Mouse (Mus musculus): ENCODE measurements around the gene Adsl. TPM values are rescaled to one million over a fixed set of nuclear protein-coding genes. Genes with fewer than 3 reads are reported as not detected.

Adsl gene
- polyA plus RNA-seq, 1 experiment from 2014 or later = 215 TPM

DNA sequence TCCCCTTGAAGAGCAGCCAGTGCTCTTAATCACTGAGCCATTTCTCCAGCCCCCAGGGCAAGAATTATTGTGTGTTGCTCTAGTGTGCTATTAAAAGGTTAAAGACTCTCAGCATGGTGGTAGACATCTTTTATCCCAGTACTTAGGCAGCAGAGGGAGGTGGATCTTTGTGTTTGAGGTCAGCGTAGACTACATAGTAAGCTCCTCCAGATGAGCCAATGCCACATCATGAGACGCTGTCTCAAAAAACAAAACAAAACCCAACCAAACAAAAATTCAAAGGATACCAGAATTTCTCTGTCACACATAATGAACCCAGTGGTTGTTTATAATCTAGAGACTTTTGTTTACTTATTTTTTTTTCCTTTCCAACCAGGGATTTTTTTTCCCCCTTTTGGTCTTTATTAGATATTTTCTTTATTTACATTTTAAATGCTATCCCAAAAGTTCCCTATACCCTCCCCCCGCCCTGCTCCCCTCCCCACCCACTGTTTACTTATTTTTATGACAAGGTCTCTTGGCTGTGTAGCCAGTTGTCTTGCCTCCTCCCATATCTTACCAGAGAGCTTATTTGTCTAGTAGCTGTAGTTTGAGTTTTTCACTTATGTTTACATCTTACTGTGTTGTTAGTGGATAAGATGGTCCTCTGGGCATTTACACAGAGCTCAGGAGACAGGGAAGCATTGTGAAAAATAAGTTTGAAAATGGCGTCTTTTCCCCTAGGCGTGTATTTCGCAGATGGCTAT, 48.0 kb downstream of the Adsl start:
- peaks cover 11% of the 10 kb centered on the region for H3K4me1 ChIP-seq
- no peaks in the 10 kb centered on the region for H3K36me3 ChIP-seq (replicated peaks)
- H3K27me3 ChIP-seq (replicated peaks; ENCODE audit: low read depth, poor library complexity, severe bottlenecking) = no peaks in the 10 kb centered on the region
- WGBS = 84% methylated on average over 6 of the region's 6 CpGs
- no peak overlapping the region for H3K27ac ChIP-seq (replicated peaks)
- no peak overlapping the region for H3K4me3 ChIP-seq
- no peaks in the 10 kb centered on the region for H3K9me3 ChIP-seq
- no peak for DNase-seq (ENCODE audit: low spot score)

DNA sequence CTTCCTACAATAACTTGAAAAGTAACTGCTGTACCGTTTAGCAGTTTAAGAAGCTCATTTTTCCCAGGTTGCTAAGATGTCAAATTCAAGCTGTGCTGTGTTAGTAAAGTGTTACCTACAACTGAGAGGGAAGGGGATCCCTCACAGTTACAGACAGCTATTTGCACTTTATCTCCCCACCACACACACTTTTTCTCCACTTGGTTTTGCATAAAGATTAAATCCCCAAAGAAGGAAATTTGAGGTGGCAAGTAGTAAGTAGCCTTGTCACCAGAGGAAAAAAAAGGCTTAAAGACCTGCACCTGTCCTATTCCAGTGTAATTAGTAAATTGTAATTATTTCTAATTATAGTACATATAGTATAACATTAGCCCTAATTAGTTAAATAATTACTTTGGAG, 48.8 kb downstream of the Adsl start:
- DNase-seq (ENCODE audit: low spot score) = no peak
- H3K36me3 ChIP-seq (replicated peaks) = no peaks in the 10 kb centered on the region
- WGBS = 75% methylated on average over 1 of the region's 1 CpGs
- H3K4me3 ChIP-seq = no peak overlapping the region
- no peaks in the 10 kb centered on the region for H3K9me3 ChIP-seq
- no peak overlapping the region for H3K27ac ChIP-seq (replicated peaks)
- H3K27me3 ChIP-seq (replicated peaks; ENCODE audit: low read depth, poor library complexity, severe bottlenecking) = no peaks in the 10 kb centered on the region
- peaks cover 11% of the 10 kb centered on the region for H3K4me1 ChIP-seq

DNA sequence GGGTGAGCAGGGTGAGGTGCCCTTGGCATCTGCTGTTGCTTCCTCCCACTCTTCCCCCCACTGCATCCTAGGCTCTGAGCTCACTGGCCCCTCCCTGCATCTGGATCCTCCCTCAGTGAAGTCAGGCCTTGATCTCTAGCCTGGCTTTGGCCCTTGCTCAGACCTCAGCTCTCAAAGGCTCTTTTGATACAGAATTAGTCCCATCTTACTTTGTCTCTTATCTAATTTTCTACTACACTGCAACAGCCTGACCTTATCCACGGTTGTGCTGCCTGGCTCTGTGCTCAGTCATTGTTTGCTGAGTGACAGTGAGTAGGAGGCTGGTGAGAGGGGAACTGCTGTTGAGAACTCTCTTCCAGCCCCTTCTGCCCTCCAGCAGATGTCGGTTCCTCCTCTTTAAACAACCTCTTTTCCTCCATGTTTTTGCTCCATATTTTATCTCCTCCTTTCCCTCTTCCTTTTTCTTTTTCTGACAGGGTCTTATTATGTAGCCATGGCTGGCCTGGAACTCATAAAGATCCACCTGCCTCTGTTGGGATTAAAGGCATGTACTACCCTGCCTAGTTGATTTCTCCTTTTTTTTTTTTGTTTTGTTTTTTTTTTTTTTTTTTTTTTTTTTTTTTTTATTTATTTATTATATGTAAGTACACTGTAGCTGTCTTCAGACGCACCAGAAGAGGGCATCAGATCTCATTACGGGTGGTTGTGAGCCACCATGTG, 52.3 kb downstream of the Adsl start:
- H3K9me3 ChIP-seq = no peaks in the 10 kb centered on the region
- no peaks in the 10 kb centered on the region for H3K27me3 ChIP-seq (replicated peaks; ENCODE audit: low read depth, poor library complexity, severe bottlenecking)
- H3K36me3 ChIP-seq (replicated peaks) = peaks cover 17% of the 10 kb centered on the region
- H3K4me3 ChIP-seq = no peak overlapping the region
- WGBS = 36% methylated on average over 3 of the region's 4 CpGs
- H3K4me1 ChIP-seq = peaks cover 11% of the 10 kb centered on the region
- peak overlapping the region; percentile 51 for H3K27ac ChIP-seq (replicated peaks)
- no peak for DNase-seq (ENCODE audit: low spot score)

DNA sequence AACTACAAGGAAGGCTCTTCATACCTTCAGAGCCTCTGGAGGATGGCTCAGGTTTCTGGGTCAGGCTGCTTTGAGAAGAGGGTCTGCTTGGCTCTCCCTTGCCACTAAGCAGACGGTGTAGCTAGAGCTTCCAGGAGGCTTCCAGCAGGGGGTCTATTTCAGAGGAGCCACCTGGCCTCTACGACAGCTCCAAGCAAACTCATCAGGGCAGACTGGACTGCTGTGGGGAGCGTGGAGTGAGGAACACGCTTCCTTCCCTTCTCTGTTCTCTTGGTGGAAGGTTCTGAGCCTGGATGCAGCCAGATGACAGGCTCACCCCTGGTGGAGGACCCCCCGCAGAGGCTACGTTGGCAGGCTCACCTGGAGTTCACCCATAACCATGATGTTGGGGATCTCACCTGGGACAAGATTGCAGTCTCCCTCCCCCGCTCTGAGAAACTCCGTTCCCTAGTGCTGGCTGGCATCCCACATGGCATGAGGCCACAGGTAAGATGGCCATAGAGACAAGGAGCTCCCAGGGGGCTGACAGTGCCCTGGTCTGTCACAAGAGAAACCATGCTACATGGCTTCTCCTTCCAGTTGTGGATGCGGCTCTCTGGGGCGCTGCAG, 57.9 kb downstream of the Adsl start:
- no peak overlapping the region for H3K4me3 ChIP-seq
- 0 out of 2 replicates have a peak, but pooled peaks cover 8% of the 10 kb centered on the region for H3K4me1 ChIP-seq
- WGBS = 85% methylated on average over 10 of the region's 10 CpGs
- H3K9me3 ChIP-seq = no peaks in the 10 kb centered on the region
- peaks cover 64% of the 10 kb centered on the region for H3K36me3 ChIP-seq (replicated peaks)
- no peak for DNase-seq (ENCODE audit: low spot score)
- 0 out of 2 replicates have a peak overlapping the region, but pooled peaks have one; percentile 10 for H3K27ac ChIP-seq (replicated peaks)
- H3K27me3 ChIP-seq (replicated peaks; ENCODE audit: low read depth, poor library complexity, severe bottlenecking) = no peaks in the 10 kb centered on the region

DNA sequence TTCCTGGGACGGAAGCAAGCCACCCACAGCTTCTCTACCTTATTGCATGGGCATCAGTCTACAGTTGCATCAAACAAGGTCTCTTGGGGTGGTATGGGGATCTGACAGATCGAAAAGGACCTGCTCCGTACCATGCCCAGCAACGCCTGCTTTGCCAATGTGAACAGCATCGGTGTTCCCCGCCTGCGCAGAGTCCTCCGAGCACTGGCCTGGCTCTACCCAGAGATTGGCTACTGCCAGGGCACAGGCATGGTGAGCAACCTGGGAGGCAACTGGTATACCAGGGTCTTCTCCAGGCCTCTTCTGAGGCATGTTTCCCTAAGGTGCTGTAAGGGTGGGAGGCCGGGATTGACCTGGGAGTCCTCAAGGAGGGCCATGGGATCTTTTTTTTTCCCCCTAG, 59.0 kb downstream of the Adsl start:
- no peak overlapping the region for H3K4me3 ChIP-seq
- DNase-seq (ENCODE audit: low spot score) = no peak
- no peak overlapping the region for H3K27ac ChIP-seq (replicated peaks)
- H3K9me3 ChIP-seq = no peaks in the 10 kb centered on the region
- no peaks in the 10 kb centered on the region for H3K27me3 ChIP-seq (replicated peaks; ENCODE audit: low read depth, poor library complexity, severe bottlenecking)
- H3K36me3 ChIP-seq (replicated peaks) = peaks cover 75% of the 10 kb centered on the region
- 0 out of 2 replicates have a peak, but pooled peaks cover 8% of the 10 kb centered on the region for H3K4me1 ChIP-seq
- WGBS = 95% methylated on average over 9 of the region's 9 CpGs

DNA sequence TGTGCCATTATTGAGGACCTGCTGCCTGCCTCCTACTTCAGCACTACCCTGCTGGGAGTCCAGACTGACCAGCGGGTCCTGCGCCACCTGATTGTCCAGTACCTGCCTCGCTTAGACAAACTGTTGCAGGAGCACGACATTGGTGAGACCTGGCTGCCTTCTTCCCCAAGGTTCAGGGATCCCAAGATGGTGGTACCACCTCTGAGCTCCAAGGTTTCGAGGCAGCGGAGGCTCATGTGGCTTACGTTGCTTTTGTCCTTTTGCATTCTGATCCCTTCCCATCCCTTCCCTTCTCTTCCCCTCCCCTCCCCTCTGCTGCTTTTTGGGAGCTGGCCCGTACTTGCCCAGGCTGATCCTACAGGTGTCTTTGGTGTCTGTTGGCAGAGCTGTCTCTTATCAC, 59.6 kb downstream of the Adsl start:
- Histone ChIP-seq H3K27me3 (replicated peaks; ENCODE audit: low read depth, poor library complexity, severe bottlenecking) (no peaks in the 10 kb centered on the region), H3K4me3 (no peak overlapping the region), H3K36me3 (replicated peaks) (peaks cover 76% of the 10 kb centered on the region), H3K27ac (replicated peaks) (no peak overlapping the region), H3K4me1 (0 out of 2 replicates have a peak, but pooled peaks cover 8% of the 10 kb centered on the region), H3K9me3 (no peaks in the 10 kb centered on the region)
- 89% methylated on average over 8 of the region's 8 CpGs for WGBS
- DNase-seq (ENCODE audit: low spot score) = no peak

DNA sequence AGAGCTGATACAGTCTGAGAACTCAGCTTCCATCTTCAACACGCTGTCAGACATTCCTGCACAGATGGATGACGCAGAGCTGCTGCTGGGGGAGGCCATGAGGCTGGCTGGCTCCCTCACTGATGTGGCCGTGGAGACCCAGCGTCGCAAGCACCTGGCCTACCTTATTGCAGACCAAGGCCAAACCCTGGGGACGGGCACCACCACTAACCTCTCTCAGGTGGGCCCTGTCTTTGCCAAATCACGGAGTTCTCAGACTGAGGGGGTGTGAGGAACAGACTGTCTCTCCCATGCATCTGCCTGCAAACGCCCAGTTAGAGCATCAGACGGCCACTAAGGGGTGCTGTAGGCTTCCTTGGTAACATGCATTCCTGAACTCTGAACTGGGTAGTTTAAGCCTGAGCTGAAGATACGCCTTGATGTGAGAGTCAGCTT, 60.4 kb downstream of the Adsl start:
- Histone ChIP-seq H3K27me3 (replicated peaks; ENCODE audit: low read depth, poor library complexity, severe bottlenecking) (no peaks in the 10 kb centered on the region), H3K4me1 (0 out of 2 replicates have a peak, but pooled peaks cover 10% of the 10 kb centered on the region), H3K36me3 (replicated peaks) (peaks cover 77% of the 10 kb centered on the region), H3K27ac (replicated peaks) (no peak overlapping the region), H3K9me3 (no peaks in the 10 kb centered on the region), H3K4me3 (no peak overlapping the region)
- 65% methylated on average over 10 of the region's 10 CpGs for WGBS
- DNase-seq (ENCODE audit: low spot score) = no peak

DNA sequence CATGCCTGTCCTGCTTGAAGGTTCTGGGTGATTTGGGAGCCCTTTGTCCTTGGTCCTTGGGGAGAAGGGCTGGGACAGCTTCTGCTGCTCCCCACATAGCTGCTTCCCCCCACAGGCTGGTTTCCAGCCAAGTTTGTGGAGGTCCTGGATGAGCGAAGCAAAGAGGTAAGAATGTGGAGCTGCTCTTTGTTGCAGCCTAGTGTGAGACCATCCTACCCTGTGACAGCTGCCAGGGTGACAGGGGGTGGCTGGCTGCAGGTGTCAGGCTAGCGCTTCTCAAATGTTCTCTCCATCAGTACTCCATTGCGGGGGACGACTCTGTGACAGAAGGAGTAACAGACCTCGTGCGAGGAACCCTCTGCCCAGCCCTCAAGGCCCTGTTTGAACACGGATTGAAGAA, 61.8 kb downstream of the Adsl start:
- Histone ChIP-seq H3K36me3 (replicated peaks) (peaks cover 84% of the 10 kb centered on the region), H3K9me3 (no peaks in the 10 kb centered on the region), H3K4me3 (no peak overlapping the region), H3K4me1 (0 out of 2 replicates have a peak, but pooled peaks cover 10% of the 10 kb centered on the region), H3K27ac (replicated peaks) (no peak overlapping the region), H3K27me3 (replicated peaks; ENCODE audit: low read depth, poor library complexity, severe bottlenecking) (no peaks in the 10 kb centered on the region)
- 89% methylated on average over 7 of the region's 7 CpGs for WGBS
- no peak for DNase-seq (ENCODE audit: low spot score)

DNA sequence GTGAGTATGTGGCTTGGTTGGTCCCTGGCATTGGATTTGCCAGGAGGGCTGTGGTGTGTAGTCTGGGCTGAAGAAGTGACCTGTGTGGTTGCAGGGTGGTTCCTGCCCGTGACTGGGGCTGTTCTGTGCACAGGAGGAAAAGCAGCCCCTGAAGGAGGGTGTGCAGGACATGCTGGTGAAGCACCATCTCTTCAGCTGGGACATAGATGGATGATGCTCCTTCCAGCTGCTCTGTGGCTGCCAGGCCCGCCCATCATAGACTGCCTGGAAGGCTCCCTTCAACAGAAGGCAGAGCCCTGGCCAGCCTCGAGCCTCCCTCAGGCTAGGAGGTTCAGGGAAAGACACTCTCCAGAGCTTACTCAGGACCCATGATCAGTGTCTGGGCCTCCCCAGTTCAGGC, 63.2 kb downstream of the Adsl start:
- no peaks in the 10 kb centered on the region for H3K9me3 ChIP-seq
- no peak for DNase-seq (ENCODE audit: low spot score)
- no peak overlapping the region for H3K27ac ChIP-seq (replicated peaks)
- WGBS = 69% methylated on average over 3 of the region's 3 CpGs
- peaks cover 93% of the 10 kb centered on the region for H3K36me3 ChIP-seq (replicated peaks)
- 0 out of 2 replicates have a peak, but pooled peaks cover 6% of the 10 kb centered on the region for H3K4me1 ChIP-seq
- H3K4me3 ChIP-seq = no peak overlapping the region
- no peaks in the 10 kb centered on the region for H3K27me3 ChIP-seq (replicated peaks; ENCODE audit: low read depth, poor library complexity, severe bottlenecking)

DNA sequence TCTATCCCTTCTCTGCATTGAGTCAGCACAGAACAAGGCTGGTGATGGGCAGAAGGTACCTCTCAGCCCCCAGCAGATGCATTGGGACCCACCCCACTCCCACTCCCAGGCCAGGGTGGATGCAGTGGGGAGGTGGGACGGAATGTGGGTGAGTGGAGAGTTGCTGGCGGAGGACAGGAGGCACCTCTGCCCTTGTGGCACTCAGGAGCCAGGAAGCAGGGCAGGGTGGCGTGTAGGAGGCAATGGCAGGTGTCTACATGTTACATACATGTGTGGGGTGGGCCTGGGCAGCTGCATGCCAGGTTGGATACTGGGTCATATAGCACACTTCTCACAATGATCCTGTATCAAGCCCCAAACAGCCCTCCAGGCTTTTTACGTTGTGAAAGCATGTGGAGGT, 64.1 kb downstream of the Adsl start:
- 88% methylated on average over 4 of the region's 4 CpGs for WGBS
- Histone ChIP-seq H3K4me1 (0 out of 2 replicates have a peak, but pooled peaks cover 6% of the 10 kb centered on the region), H3K27me3 (replicated peaks; ENCODE audit: low read depth, poor library complexity, severe bottlenecking) (no peaks in the 10 kb centered on the region), H3K27ac (replicated peaks) (no peak overlapping the region), H3K4me3 (no peak overlapping the region), H3K36me3 (replicated peaks) (peaks cover 95% of the 10 kb centered on the region), H3K9me3 (no peaks in the 10 kb centered on the region)
- DNase-seq (ENCODE audit: low spot score) = no peak

DNA sequence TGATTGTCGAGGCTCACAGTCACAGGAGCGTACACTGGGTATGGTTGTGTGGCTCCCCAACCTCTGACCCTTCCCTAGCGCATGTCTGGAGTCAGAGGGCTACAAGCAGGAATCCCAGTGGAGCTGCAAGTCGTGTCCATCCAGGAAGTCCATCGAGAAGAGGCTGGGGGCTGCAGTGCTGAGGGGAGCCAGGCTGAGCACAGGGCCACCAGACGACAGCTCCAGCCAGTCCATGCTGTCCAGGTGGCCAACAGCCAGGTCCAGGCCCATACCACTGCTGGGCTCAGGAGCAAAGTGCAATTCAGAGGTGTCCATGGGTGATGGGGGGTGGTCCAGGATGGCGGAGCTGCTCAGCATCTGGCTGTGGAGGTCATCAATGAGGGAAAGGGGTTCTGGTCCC, 64.9 kb downstream of the Adsl start:
- H3K27me3 ChIP-seq (replicated peaks; ENCODE audit: low read depth, poor library complexity, severe bottlenecking) = no peaks in the 10 kb centered on the region
- WGBS = 80% methylated on average over 7 of the region's 7 CpGs
- H3K9me3 ChIP-seq = no peaks in the 10 kb centered on the region
- no peak for DNase-seq (ENCODE audit: low spot score)
- H3K4me1 ChIP-seq = 0 out of 2 replicates have a peak, but pooled peaks cover 6% of the 10 kb centered on the region
- no peak overlapping the region for H3K27ac ChIP-seq (replicated peaks)
- peaks cover 97% of the 10 kb centered on the region for H3K36me3 ChIP-seq (replicated peaks)
- H3K4me3 ChIP-seq = no peak overlapping the region

DNA sequence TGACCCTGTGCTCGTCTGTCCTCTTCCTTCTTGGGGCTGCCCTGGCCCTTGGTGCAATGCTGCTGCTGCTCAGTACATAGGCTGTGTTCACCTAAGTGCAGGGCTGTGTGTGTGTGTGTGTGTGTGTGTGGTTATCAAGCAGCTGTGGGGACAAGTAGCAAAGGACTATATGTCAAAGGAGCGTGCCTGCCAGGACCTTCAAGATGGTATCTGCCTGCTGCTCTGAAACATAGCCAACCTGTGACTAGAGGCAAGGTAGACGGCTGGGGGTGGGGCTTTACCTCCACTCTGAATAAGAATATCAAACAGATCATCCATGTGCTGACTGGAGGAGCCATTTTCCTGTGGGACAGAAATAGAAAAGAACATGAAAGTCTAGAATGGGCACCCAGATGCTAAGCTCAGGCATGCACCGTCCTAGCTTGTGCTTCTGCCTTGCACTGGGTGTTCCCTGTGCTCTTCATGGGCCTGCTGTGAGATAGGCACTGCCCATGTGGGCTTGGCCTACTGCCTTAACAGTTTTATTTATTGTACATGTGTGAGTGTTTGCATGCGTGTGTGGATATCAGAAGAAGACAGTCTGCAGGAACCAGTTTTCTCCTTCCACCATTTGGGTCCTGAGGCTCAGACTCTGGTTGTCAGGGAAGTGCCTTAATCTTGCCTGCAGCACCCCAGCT, 66.9 kb downstream of the Adsl start:
- Histone ChIP-seq H3K4me1 (0 out of 2 replicates have a peak, but pooled peaks cover 3% of the 10 kb centered on the region), H3K4me3 (no peak overlapping the region), H3K27me3 (replicated peaks; ENCODE audit: low read depth, poor library complexity, severe bottlenecking) (no peaks in the 10 kb centered on the region), H3K9me3 (no peaks in the 10 kb centered on the region), H3K27ac (replicated peaks) (no peak overlapping the region), H3K36me3 (replicated peaks) (peaks cover 97% of the 10 kb centered on the region)
- 81% methylated on average over 5 of the region's 5 CpGs for WGBS
- no peak for DNase-seq (ENCODE audit: low spot score)
